Mouse (Mus musculus) forebrain, embryonic 13.5 days (tissue): ENCODE data around the gene Dusp22. TPM values are rescaled to one million over a fixed set of nuclear protein-coding genes. Genes with fewer than 3 reads are reported as not detected.

ENCODE experiments used
- ATAC-seq: fragments of 200-750 bp; cut with Nextera tagmentation; 2 replicates; pipeline ENCODE4 v1.8.0; 2017
- H3K27ac ChIP-seq: fragments of 300-500 bp; sonication (generic); 2 replicates; pipeline ENCODE4 v1.5.1; 2015; ENCODE audit warnings: inconsistent platforms, mild to moderate bottlenecking, moderate library complexity
- H3K27me3 ChIP-seq: fragments of 300-500 bp; sonication (generic); 2 replicates; pipeline ENCODE4 v1.6.1; 2015; ENCODE audit warnings: mild to moderate bottlenecking, inconsistent platforms
- H3K36me3 ChIP-seq: fragments of 300-500 bp; sonication (generic); 2 replicates; pipeline ENCODE4 v1.6.1; 2015; ENCODE audit warnings: mild to moderate bottlenecking, inconsistent platforms; ENCODE audit not compliant: poor library complexity, severe bottlenecking
- H3K4me1 ChIP-seq: fragments of 300-500 bp; sonication (generic); 2 replicates; pipeline ENCODE4 v1.6.1; 2015; ENCODE audit warnings: inconsistent platforms
- H3K4me2 ChIP-seq: fragments of 300-500 bp; sonication (generic); 2 replicates; pipeline ENCODE4 v1.6.1; 2015; ENCODE audit warnings: inconsistent platforms, mild to moderate bottlenecking, moderate library complexity
- H3K4me3 ChIP-seq: fragments of 300-500 bp; sonication (generic); 2 replicates; pipeline ENCODE4 v1.5.1; 2015; ENCODE audit warnings: mild to moderate bottlenecking, inconsistent platforms
- H3K9ac ChIP-seq: fragments of 300-500 bp; sonication (generic); 2 replicates; pipeline ENCODE4 v1.6.1; 2015; ENCODE audit warnings: mild to moderate bottlenecking, inconsistent platforms
- H3K9me3 ChIP-seq: fragments of 300-500 bp; sonication (generic); replicated peaks from 2 replicates; pipeline ENCODE4 v1.6.1; 2016; ENCODE audit warnings: inconsistent platforms
- WGBS: fragments of 180-500 bp; shearing (Covaris S2); methylation state at CpG from one replicate; pipeline ENCODE4 v1.1.7; 2015; 5-methylcytosine and 5-hydroxymethylcytosine counted together
- polyA plus RNA-seq: library from polyadenylated mRNA; unstranded; fragments of >200 nt; fragmentation: Nextera tagmentation; extraction: Ambion mirVana; gene quantifications from 2 replicates; pipeline ENCODE4 v1.2.1, GENCODE M21; 2015

The Dusp22 gene
- polyA plus RNA-seq, 1 experiment from 2014 or later = 9.3 TPM

- no peak overlapping the region for H3K4me3 ChIP-seq
- peaks cover 53% of the 10 kb centered on the region for H3K27me3 ChIP-seq
- H3K36me3 ChIP-seq = no peaks in the 10 kb centered on the region
- ATAC-seq = no peak
- no peaks in the 10 kb centered on the region for H3K9me3 ChIP-seq
- H3K27ac ChIP-seq = no peak overlapping the region
- no peak overlapping the region for H3K4me2 ChIP-seq
- H3K4me1 ChIP-seq = peaks cover 23% of the 10 kb centered on the region
- no peak overlapping the region for H3K9ac ChIP-seq
- 76% methylated on average over 5 of the region's 5 CpGs for WGBS
Observed at GRCm38 (mm10) chr13:30747068-30747467, 87.3 kb downstream of the Dusp22 start.

DNA sequence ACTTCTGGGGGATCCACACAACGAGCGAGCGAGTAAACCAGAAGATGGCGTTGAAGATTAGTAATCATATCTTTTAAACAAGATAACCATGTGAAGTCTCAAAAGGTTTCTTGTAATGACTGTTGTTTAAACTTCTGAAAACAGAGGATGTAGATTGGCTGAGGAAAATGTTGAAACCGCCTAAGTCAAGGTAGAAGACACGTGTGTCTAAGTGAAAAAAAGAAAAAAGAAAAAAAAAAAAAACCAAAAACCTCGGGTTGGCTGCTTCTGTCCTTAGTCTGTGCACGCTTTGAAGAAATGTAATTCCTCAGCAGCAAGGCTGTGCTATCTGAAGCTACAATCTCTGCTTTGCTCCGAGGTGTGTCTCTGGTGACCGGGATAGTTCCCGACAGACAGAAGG is 87.7 kb downstream of the Dusp22 start:
- Histone ChIP-seq H3K36me3 (no peaks in the 10 kb centered on the region), H3K4me3 (no peak overlapping the region), H3K4me2 (no peak overlapping the region), H3K27ac (no peak overlapping the region), H3K27me3 (peaks cover 57% of the 10 kb centered on the region), H3K4me1 (peaks cover 23% of the 10 kb centered on the region), H3K9me3 (no peaks in the 10 kb centered on the region), H3K9ac (no peak overlapping the region)
- WGBS = 72% methylated on average over 11 of the region's 11 CpGs
- ATAC-seq = no peak

- no peak overlapping the region for H3K27ac ChIP-seq
- peak overlapping the region; percentile 73; the same call in 1 of the 2 replicates for H3K4me2 ChIP-seq
- peaks cover 23% of the 10 kb centered on the region for H3K4me1 ChIP-seq
- no peak overlapping the region for H3K9ac ChIP-seq
- peaks cover 62% of the 10 kb centered on the region for H3K27me3 ChIP-seq
- H3K9me3 ChIP-seq = no peaks in the 10 kb centered on the region
- no peaks in the 10 kb centered on the region for H3K36me3 ChIP-seq
- H3K4me3 ChIP-seq = peak overlapping the region; percentile 40; the same call in 1 of the 2 replicates
- WGBS = 52% methylated on average over 11 of the region's 11 CpGs
- no peak for ATAC-seq
Observed at GRCm38 (mm10) chr13:30748321-30748720, 88.5 kb downstream of the Dusp22 start.

GRCm38 (mm10) chr13:30749021-30749556 is 89.3 kb downstream of the Dusp22 start, which contains the start of gene Irf4:
TSS of gene Irf4 (plus strand) at chr13:30749226.
- Histone ChIP-seq H3K4me1 (peaks cover 23% of the 10 kb centered on the region), H3K27ac (no peak within 1 kb of the TSS), H3K9ac (peak within 1 kb of the TSS; percentile 35; the same call in 1 of the 2 replicates), H3K27me3 (peaks cover 62% of the 10 kb centered on the region), H3K9me3 (no peaks in the 10 kb centered on the region), H3K36me3 (no peaks in the 10 kb centered on the region), H3K4me2 (peak within 1 kb of the TSS; percentile 73), H3K4me3 (peak within 1 kb of the TSS; percentile 40)
- WGBS = under 1% methylated on average over 21 of the region's 21 CpGs
- peak; percentile 88 for ATAC-seq

DNA sequence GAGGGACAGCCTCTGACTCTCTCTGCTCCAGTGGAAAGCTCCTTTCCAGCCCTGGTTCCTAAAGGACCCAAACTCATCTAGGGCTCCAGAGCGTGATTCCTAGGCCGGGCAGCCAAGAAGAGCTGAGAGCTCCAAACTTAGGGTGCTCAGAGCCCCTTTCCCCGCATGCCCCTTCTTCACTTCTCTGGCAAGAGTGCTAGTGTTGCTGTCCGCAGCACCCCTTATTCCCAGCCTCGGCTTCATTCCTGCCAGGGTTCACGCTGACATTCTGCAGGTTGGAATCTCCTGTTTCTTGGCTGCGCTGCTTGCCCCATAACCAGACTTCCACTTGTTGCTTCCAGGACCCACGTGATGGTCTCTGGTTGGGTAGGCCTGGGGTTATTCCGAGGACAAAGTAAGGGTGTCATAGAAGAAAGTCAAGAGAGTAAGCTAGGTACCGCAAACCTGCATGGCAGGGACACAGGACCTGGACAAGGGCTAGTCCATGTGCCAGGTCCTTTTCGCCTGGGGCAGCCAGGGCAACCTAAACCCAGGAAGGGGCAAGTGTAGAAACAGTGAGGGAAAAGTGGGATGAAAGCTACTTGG is 89.8 kb downstream of the Dusp22 start:
- no peaks in the 10 kb centered on the region for H3K9me3 ChIP-seq
- H3K27ac ChIP-seq = no peak overlapping the region
- H3K4me3 ChIP-seq = peak overlapping the region; percentile 40
- H3K4me2 ChIP-seq = peak overlapping the region; percentile 73
- peaks cover 62% of the 10 kb centered on the region for H3K27me3 ChIP-seq
- 5% methylated on average over 11 of the region's 11 CpGs for WGBS
- H3K36me3 ChIP-seq = no peaks in the 10 kb centered on the region
- H3K4me1 ChIP-seq = peaks cover 23% of the 10 kb centered on the region
- ATAC-seq = 0 out of 2 replicates have a peak, but pooled peaks have one; percentile 28
- 0 out of 2 replicates have a peak overlapping the region, but pooled peaks have one; percentile 35 for H3K9ac ChIP-seq

DNA sequence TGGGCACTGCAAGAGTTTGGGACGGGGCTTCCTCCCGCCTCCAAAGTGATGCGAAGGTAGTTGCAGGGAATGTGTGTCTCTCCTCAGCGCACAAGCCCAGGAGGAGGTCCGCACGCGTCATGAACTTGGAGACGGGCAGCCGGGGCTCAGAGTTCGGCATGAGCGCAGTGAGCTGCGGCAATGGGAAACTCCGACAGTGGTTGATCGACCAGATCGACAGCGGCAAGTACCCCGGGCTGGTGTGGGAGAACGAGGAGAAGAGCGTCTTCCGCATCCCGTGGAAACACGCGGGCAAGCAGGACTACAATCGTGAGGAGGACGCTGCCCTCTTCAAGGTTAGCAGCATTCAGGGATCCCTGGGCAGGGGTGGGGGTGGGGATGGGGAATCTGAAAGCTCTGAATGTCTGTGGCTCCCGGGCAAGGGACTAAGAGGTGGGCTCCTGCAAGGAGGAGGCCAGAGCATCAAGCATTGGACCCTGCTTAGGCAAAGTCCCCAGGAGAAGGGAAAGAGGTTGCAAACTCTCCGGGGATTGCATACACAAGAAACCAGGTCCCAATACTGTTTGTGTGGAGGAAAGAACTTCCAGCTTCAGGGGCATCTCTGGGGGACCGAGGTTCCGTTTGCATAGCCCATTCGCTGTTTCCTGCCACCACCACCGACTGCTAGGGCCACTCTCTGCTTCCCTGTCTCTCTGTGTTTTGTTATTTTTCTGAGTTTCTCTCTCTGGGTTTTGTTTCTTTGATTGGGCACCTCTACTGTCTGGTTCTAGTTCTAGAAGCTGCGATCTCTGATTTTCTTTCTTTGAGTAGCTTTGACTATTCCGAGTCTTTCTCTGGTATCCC is 90.9 kb downstream of the Dusp22 start:
- 3% methylated on average over 33 of the region's 33 CpGs for WGBS
- Histone ChIP-seq H3K9me3 (no peaks in the 10 kb centered on the region), H3K27ac (no peak overlapping the region), H3K9ac (no peak overlapping the region), H3K27me3 (peaks cover 62% of the 10 kb centered on the region), H3K4me3 (peak overlapping the region; percentile 40), H3K4me2 (peak overlapping the region; percentile 73), H3K4me1 (peaks cover 23% of the 10 kb centered on the region), H3K36me3 (no peaks in the 10 kb centered on the region)
- peak; percentile 41; the same call in 1 of the 2 replicates for ATAC-seq

- Histone ChIP-seq H3K4me3 (no peak overlapping the region), H3K4me1 (peaks cover 23% of the 10 kb centered on the region)
- ATAC-seq = no peak
Observed at GRCm38 (mm10) chr13:30751304-30751580, 91.4 kb downstream of the Dusp22 start.

GRCm38 (mm10) chr13:30752581-30753187 is 92.9 kb downstream of the Dusp22 start:
- Histone ChIP-seq H3K9ac (no peak overlapping the region), H3K9me3 (no peaks in the 10 kb centered on the region), H3K4me2 (no peak overlapping the region), H3K27ac (no peak overlapping the region), H3K4me1 (peaks cover 23% of the 10 kb centered on the region), H3K4me3 (no peak overlapping the region), H3K36me3 (no peaks in the 10 kb centered on the region), H3K27me3 (peaks cover 53% of the 10 kb centered on the region)
- no peak for ATAC-seq
- WGBS = 83% methylated on average over 4 of the region's 4 CpGs

More at GRCm38 (mm10) chr13:30751304-30751580, 91.4 kb downstream of the Dusp22 start:
- Histone ChIP-seq H3K36me3 (no peaks in the 10 kb centered on the region), H3K27me3 (peaks cover 62% of the 10 kb centered on the region), H3K9ac (no peak overlapping the region), H3K9me3 (no peaks in the 10 kb centered on the region), H3K4me2 (no peak overlapping the region), H3K27ac (no peak overlapping the region)
- WGBS = 19% methylated on average over 6 of the region's 6 CpGs

DNA sequence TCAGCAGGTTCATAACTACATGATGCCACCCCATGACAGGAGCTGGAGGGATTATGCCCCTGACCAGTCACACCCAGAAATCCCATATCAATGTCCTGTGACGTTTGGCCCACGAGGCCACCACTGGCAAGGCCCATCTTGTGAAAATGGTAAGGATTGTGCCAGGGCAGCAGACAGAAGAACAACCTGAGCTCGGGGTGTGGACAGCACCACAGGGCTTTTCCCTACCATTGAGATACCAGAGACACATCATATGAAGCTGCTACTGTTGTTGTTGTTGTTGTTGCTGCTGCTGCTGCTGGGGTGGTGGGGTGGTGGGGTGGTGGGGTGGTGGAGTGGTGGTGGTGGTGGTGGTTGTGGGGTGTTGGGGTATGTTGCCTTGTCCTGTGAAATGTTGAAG is 93.6 kb downstream of the Dusp22 start:
- Histone ChIP-seq H3K4me2 (no peak overlapping the region), H3K4me3 (no peak overlapping the region), H3K27me3 (peaks cover 46% of the 10 kb centered on the region), H3K36me3 (no peaks in the 10 kb centered on the region), H3K27ac (no peak overlapping the region), H3K4me1 (peaks cover 23% of the 10 kb centered on the region), H3K9me3 (no peaks in the 10 kb centered on the region), H3K9ac (no peak overlapping the region)
- WGBS = 88% methylated on average over 3 of the region's 3 CpGs
- ATAC-seq = no peak

DNA sequence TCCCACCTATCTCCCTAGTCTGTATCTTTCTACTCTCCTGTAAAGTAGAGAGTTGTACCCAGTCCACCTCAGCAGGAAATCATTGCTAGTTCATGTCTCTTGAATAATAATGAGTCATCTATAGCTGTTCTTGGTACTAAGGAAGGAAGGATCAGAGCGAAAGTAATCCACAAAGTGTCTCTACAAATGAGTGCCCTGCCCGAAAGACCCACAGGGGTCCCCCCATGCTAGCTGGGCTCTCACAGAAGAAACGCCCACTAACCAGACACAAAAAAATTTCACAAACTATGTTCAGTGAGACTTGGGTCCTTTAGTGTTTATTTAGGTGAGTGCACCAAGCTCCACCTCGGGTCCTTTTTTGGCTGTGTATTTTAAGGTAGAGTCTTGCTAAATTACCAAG is 94.3 kb downstream of the Dusp22 start:
- WGBS = 78% methylated on average over 4 of the region's 4 CpGs
- no peak overlapping the region for H3K4me2 ChIP-seq

DNA sequence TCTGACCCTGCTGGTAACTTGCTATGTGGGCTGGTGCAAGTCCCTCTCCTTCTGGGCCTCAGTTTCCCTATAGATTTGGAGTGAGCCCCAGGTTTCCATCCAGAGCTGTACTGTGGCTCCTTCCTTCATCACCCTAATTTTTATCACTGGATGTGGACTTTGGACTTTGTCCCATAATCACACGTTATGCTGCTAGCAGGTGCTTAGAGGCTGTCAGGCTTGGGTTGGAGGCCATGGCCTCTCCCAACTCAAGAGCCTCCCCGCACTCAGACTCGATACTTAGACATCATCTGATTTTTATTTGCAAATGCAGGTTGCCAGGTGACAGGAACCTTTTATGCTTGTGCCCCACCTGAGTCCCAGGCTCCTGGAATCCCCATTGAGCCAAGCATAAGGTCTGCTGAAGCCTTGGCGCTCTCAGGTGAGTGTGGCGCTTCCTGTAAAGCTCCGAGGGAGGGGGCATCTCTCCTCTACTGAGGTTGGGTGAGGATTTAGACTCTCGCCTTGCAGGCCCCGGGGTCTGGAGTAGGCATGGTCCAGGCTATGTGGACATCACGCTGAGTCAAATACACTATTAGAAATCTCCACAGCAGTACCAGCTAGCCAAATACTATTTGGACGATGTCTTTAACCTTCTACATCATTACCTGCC is 95.2 kb downstream of the Dusp22 start:
- H3K27ac ChIP-seq = no peak overlapping the region
- H3K9ac ChIP-seq = no peak overlapping the region
- H3K27me3 ChIP-seq = peaks cover 31% of the 10 kb centered on the region
- H3K36me3 ChIP-seq = no peaks in the 10 kb centered on the region
- 85% methylated on average over 10 of the region's 10 CpGs for WGBS
- no peak for ATAC-seq
- no peak overlapping the region for H3K4me3 ChIP-seq
- H3K9me3 ChIP-seq = no peaks in the 10 kb centered on the region
- peaks cover 9% of the 10 kb centered on the region for H3K4me1 ChIP-seq
- no peak overlapping the region for H3K4me2 ChIP-seq

More for the DNA sequence above, 94.3 kb downstream of the Dusp22 start:
- Histone ChIP-seq H3K27me3 (peaks cover 39% of the 10 kb centered on the region), H3K36me3 (no peaks in the 10 kb centered on the region), H3K27ac (no peak overlapping the region), H3K9ac (no peak overlapping the region), H3K9me3 (no peaks in the 10 kb centered on the region), H3K4me1 (peaks cover 18% of the 10 kb centered on the region), H3K4me3 (no peak overlapping the region)
- ATAC-seq = no peak
